Mouse (Mus musculus) myocyte (in vitro differentiated cells): ENCODE measurements at regions not wholly inside any gene's neighbourhood (a gene's known extent, or its start where the extent isn't known, plus 50 kb on each side); places are given as distances from the start of the nearest gene placed in this dataset.

ENCODE experiments used
- H3K27me3 ChIP-seq: one replicate; pipeline ENCODE4 v1.6.1; 2011; ENCODE audit not compliant: control insufficient read depth, insufficient read depth, insufficient read length
- H3K36me3 ChIP-seq: one replicate; pipeline ENCODE4 v1.6.1; 2011; ENCODE audit not compliant: control insufficient read depth, insufficient read depth
- H3K4me2 ChIP-seq: one replicate; pipeline ENCODE4 v1.6.1; 2011; ENCODE audit warnings: low read depth, control low read depth
- H3K4me3 ChIP-seq: one replicate; pipeline ENCODE4 v1.5.1; 2011; ENCODE audit warnings: mild to moderate bottlenecking, control low read depth, moderate library complexity
- H3K79me2 ChIP-seq: one replicate; pipeline ENCODE4 v1.6.1; 2011; ENCODE audit not compliant: control insufficient read depth, insufficient read depth
- H3ac ChIP-seq: one replicate; pipeline ENCODE4 v1.6.1; 2011; ENCODE audit not compliant: control insufficient read depth, insufficient read length
- CEBPB ChIP-seq: IDR thresholded peaks from 2 replicates; pipeline ENCODE4 v1.6.1; 2011; ENCODE audit warnings: mild to moderate bottlenecking, moderate library complexity; ENCODE audit not compliant: poor library complexity, insufficient read depth, severe bottlenecking
- E2F4 ChIP-seq: IDR thresholded peaks from one replicate; pipeline ENCODE4 v1.6.1; 2011; ENCODE audit warnings: mild to moderate bottlenecking, control low read depth, moderate library complexity; ENCODE audit not compliant: insufficient read depth
- MAX ChIP-seq: IDR thresholded peaks from one replicate; pipeline ENCODE4 v1.6.1; 2011; ENCODE audit warnings: low read depth, mild to moderate bottlenecking, control low read depth
- MYOD1 ChIP-seq, 3 experiments: IDR thresholded peaks; one replicate each; pipeline ENCODE4 v1.6.1; 2011; ENCODE audit warnings: control low read depth in 2 of 3, low read depth in 2 of 3, mild to moderate bottlenecking in 2 of 3, moderate library complexity in 1 of 3; ENCODE audit not compliant: insufficient read length in 2 of 3, control insufficient read depth in 1 of 3
- MYOG ChIP-seq, 3 experiments: IDR thresholded peaks; one replicate each; pipeline ENCODE4 v1.6.1; 2011; ENCODE audit warnings: control low read depth in 2 of 3, low read depth in 2 of 3, mild to moderate bottlenecking in 2 of 3; ENCODE audit not compliant: insufficient read length in 2 of 3, control insufficient read depth in 1 of 3, insufficient read depth in 1 of 3
- POLR2A ChIP-seq: IDR thresholded peaks from one replicate; pipeline ENCODE4 v1.6.1; 2011; ENCODE audit warnings: low read depth, mild to moderate bottlenecking, control low read depth, moderate library complexity; ENCODE audit not compliant: insufficient read length
- POLR2AphosphoS2 ChIP-seq: IDR thresholded peaks from one replicate; pipeline ENCODE4 v1.6.1; 2011; ENCODE audit warnings: low read depth, control low read depth; ENCODE audit not compliant: insufficient read length
- REST ChIP-seq: IDR thresholded peaks from one replicate; pipeline ENCODE4 v1.6.1; 2011; ENCODE audit warnings: mild to moderate bottlenecking, control low read depth, moderate library complexity; ENCODE audit not compliant: insufficient read depth, insufficient read length
- SRF ChIP-seq: IDR thresholded peaks from one replicate; pipeline ENCODE4 v1.6.1; 2011; ENCODE audit warnings: low read depth; ENCODE audit not compliant: control insufficient read depth, insufficient read length
- TCF12 ChIP-seq: IDR thresholded peaks from one replicate; pipeline ENCODE4 v1.6.1; 2011; ENCODE audit warnings: mild to moderate bottlenecking, control low read depth; ENCODE audit not compliant: poor library complexity, insufficient read depth, severe bottlenecking
- TCF3 ChIP-seq: IDR thresholded peaks from one replicate; pipeline ENCODE4 v1.6.1; 2011; ENCODE audit warnings: low read depth, control low read depth; ENCODE audit not compliant: insufficient read length
- USF1 ChIP-seq: IDR thresholded peaks from one replicate; pipeline ENCODE4 v1.6.1; 2011; ENCODE audit warnings: low read depth, mild to moderate bottlenecking, control low read depth, moderate library complexity

GRCm38 (mm10) chr4:131411936-131412335 lies 426.2 kb downstream of the Ptpru start:
- Histone ChIP-seq H3K4me2 (no peak overlapping the region), H3K27me3 (no peaks in the 10 kb centered on the region), H3K4me3 (no peak overlapping the region), H3K79me2 (no peaks in the 10 kb centered on the region), H3K36me3 (no peaks in the 10 kb centered on the region), H3ac (no peak overlapping the region)
- no peak for TF ChIP-seq POLR2AphosphoS2
- no peak for TF ChIP-seq E2F4
- TF ChIP-seq TCF12: no peak
- TF ChIP-seq MYOD1 (IDR thresholded peaks at IDR 0.05; ENCODE audit: control insufficient read depth in 1 of 3, insufficient read length in 2 of 3, low read depth in 2 of 3): no peak
- no peak for TF ChIP-seq SRF
- no peak for TF ChIP-seq MYOG (IDR thresholded peaks at IDR 0.05; ENCODE audit: control insufficient read depth in 1 of 3, insufficient read depth in 1 of 3, insufficient read length in 2 of 3, low read depth in 2 of 3)
- TF ChIP-seq TCF3: no peak
- TF ChIP-seq REST: no peak
- no peak for TF ChIP-seq USF1
- no peak for TF ChIP-seq MAX
- TF ChIP-seq CEBPB: no peak
- no peak for TF ChIP-seq POLR2A

GRCm38 (mm10) chr4:131413380-131413779 lies 424.7 kb downstream of the Ptpru start:
- Histone ChIP-seq H3K36me3 (no peaks in the 10 kb centered on the region), H3ac (no peak overlapping the region), H3K4me3 (no peak overlapping the region), H3K79me2 (no peaks in the 10 kb centered on the region), H3K4me2 (no peak overlapping the region), H3K27me3 (no peaks in the 10 kb centered on the region)
- TF ChIP-seq MYOG (IDR thresholded peaks at IDR 0.05; ENCODE audit: control insufficient read depth in 1 of 3, insufficient read depth in 1 of 3, insufficient read length in 2 of 3, low read depth in 2 of 3): no peak
- no peak for TF ChIP-seq USF1

- Histone ChIP-seq H3K4me3 (no peak overlapping the region), H3K4me2 (no peak overlapping the region), H3K36me3 (no peaks in the 10 kb centered on the region), H3K79me2 (no peaks in the 10 kb centered on the region), H3ac (no peak overlapping the region), H3K27me3 (no peaks in the 10 kb centered on the region)
- TF ChIP-seq MYOG (IDR thresholded peaks at IDR 0.05; ENCODE audit: control insufficient read depth in 1 of 3, insufficient read depth in 1 of 3, insufficient read length in 2 of 3, low read depth in 2 of 3) (no peak), POLR2AphosphoS2 (no peak), TCF12 (no peak)
Measured at GRCm38 (mm10) chr4:131415453-131415852, 422.6 kb downstream of the Ptpru start.

- Histone ChIP-seq H3K4me3 (no peak overlapping the region), H3K27me3 (no peaks in the 10 kb centered on the region), H3ac (no peak overlapping the region), H3K4me2 (no peak overlapping the region), H3K79me2 (no peaks in the 10 kb centered on the region), H3K36me3 (no peaks in the 10 kb centered on the region)
- TF ChIP-seq MYOG (IDR thresholded peaks at IDR 0.05; ENCODE audit: control insufficient read depth in 1 of 3, insufficient read depth in 1 of 3, insufficient read length in 2 of 3, low read depth in 2 of 3) (no peak), TCF3 (no peak), MYOD1 (IDR thresholded peaks at IDR 0.05; ENCODE audit: control insufficient read depth in 1 of 3, insufficient read length in 2 of 3, low read depth in 2 of 3) (no peak), CEBPB (no peak), POLR2A (no peak), TCF12 (no peak), E2F4 (no peak), MAX (no peak), REST (no peak), SRF (no peak), POLR2AphosphoS2 (no peak), USF1 (no peak)
Measured at GRCm38 (mm10) chr4:131416209-131416608, 421.9 kb downstream of the Ptpru start.

- H3K4me3 ChIP-seq: no peak overlapping the region
- no peaks in the 10 kb centered on the region for H3K79me2 ChIP-seq
- H3K27me3 ChIP-seq: no peaks in the 10 kb centered on the region
- no peaks in the 10 kb centered on the region for H3K36me3 ChIP-seq
- no peak overlapping the region for H3K4me2 ChIP-seq
- TF ChIP-seq REST (no peak), MYOG (IDR thresholded peaks at IDR 0.05; ENCODE audit: control insufficient read depth in 1 of 3, insufficient read depth in 1 of 3, insufficient read length in 2 of 3, low read depth in 2 of 3) (no peak), MAX (no peak), CEBPB (no peak), USF1 (no peak), SRF (no peak), POLR2A (no peak), POLR2AphosphoS2 (no peak), TCF12 (no peak), MYOD1 (IDR thresholded peaks at IDR 0.05; ENCODE audit: control insufficient read depth in 1 of 3, insufficient read length in 2 of 3, low read depth in 2 of 3) (no peak), E2F4 (no peak), TCF3 (no peak)
- no peak overlapping the region for H3ac ChIP-seq
Measured at GRCm38 (mm10) chr4:131417159-131417748, 420.8 kb downstream of the Ptpru start.
